In the genomic region with DNA sequence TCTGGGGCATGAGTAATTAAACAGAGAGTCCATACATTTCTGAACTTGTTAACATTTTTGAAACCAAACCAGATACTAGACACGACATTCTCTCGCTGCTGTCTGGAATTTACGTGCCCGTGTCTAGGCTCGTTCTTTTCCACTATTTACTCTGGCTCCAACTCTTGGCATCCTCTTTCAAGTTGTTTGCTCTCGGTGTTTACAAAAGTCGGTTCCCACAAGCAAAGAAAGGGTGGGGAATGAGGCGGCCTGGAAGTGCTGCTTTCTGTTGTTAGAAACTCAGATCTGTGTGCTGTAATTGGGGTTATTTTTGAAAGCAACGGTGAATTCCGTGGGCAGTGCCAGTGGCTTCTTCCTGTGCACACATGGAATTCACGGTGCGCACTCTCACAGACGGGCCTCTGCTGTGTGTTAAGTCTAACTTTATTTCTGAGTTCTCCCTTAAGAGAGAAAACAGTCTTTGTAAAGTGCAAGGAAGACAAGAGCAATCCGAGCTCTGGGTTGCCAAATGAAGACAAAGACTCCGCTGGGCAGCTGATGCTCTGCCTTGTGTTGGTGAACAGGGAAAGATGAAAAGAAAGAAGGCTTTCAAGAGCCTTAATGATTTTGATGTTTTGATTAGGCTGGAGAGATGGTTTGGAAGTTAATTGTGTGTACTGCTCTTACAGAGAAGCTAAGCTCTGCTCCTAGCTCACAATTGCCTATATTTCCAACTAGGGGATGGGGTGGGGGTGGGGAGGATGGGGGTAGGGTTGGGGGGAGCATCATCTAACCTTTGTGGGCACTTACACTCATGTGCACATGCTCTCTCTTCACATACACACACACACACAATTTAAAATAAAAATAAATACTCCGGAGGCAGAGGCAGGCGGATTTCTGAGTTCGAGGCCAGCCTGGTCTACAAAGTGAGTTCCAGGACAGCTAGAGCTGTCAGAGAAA, we compare ENCODE assay signal across 9 mouse cellular contexts.
DNase-seq lines count a peak whose midpoint lies in the region; ATAC-seq and TF ChIP-seq lines count a peak whose summit lies in the region.
"Had no signal": no experiment of that assay in that cellular context is flagged by ENCODE, and none has a peak within 500 bp of the region (broad histone marks: within the 10 kb centered on the region; RNA-seq: fewer than 3 reads in every experiment).

No protein-coding gene starts in this region.

- H3K4me3 ChIP-seq in intestine, embryonic 16.5 days (ENCODE audit: low read length), result no peak overlapping the region
- H3K4me3 ChIP-seq in intestine, embryonic 15.5 days (replicated peaks), result no peak overlapping the region
- H3K4me3 ChIP-seq in forebrain, embryonic 15.5 days, result no peak overlapping the region
- no peak overlapping the region for H3K4me3 ChIP-seq in lung, postnatal 0 days (ENCODE audit: low read depth, low read length)

- peak; percentile 9 for DNase-seq in embryo, embryonic 11 days
- peak; percentile 72 for DNase-seq in lung, postnatal 0 days (ENCODE audit: low spot score)
- no peak for DNase-seq in adrenal gland, postnatal 25 days
- no peak for DNase-seq in ovary, postnatal 10 days (ENCODE audit: low spot score)

- WGBS in intestine, embryonic 16.5 days, result 38% methylated on average over 18 of the region's 18 CpGs
- WGBS in intestine, embryonic 15.5 days, result 42% methylated on average over 18 of the region's 18 CpGs
- WGBS in forebrain, embryonic 15.5 days, result 34% methylated on average over 18 of the region's 18 CpGs
- WGBS in lung, postnatal 0 days, result 37% methylated on average over 18 of the region's 18 CpGs

- H3K27ac ChIP-seq in intestine, embryonic 16.5 days (ENCODE audit: low read length), result no peak overlapping the region; the same call in 1 of the 2 replicates
- no peak overlapping the region for H3K27ac ChIP-seq in intestine, embryonic 15.5 days
- H3K27ac ChIP-seq in forebrain, embryonic 15.5 days (replicated peaks), result peak overlapping the region; percentile 34; the same call in 1 of the 2 replicates
- peak overlapping the region; percentile 62; the same call in 1 of the 2 replicates for H3K27ac ChIP-seq in lung, postnatal 0 days (ENCODE audit: low read length)
- H3K27ac ChIP-seq: liver, embryonic 14.5 days had no signal

- H3K4me2 ChIP-seq in intestine, embryonic 16.5 days (ENCODE audit: low read depth, low read length), result 0 out of 2 replicates have a peak overlapping the region, but pooled peaks have one; percentile 20
- no peak overlapping the region; the same call in 1 of the 2 replicates for H3K4me2 ChIP-seq in intestine, embryonic 15.5 days (replicated peaks)
- H3K4me2 ChIP-seq in forebrain, embryonic 15.5 days (replicated peaks), result no peak overlapping the region
- H3K4me2 ChIP-seq in lung, postnatal 0 days (replicated peaks; ENCODE audit: low read depth, low read length), result peak overlapping the region; percentile 23; the same call in 1 of the 2 replicates

- H3K27me3 ChIP-seq in intestine, embryonic 16.5 days (replicated peaks; ENCODE audit: control insufficient read depth, insufficient read depth, low read length), result no peaks in the 10 kb centered on the region
- H3K27me3 ChIP-seq in intestine, embryonic 15.5 days (replicated peaks), result no peaks in the 10 kb centered on the region
- H3K27me3 ChIP-seq in forebrain, embryonic 15.5 days, result no peaks in the 10 kb centered on the region
- no peaks in the 10 kb centered on the region for H3K27me3 ChIP-seq in lung, postnatal 0 days (replicated peaks; ENCODE audit: insufficient read depth, low read length)

- no peak overlapping the region for H3K9ac ChIP-seq in intestine, embryonic 16.5 days (ENCODE audit: low read depth, low read length)
- H3K9ac ChIP-seq in intestine, embryonic 15.5 days, result no peak overlapping the region
- no peak overlapping the region for H3K9ac ChIP-seq in forebrain, embryonic 15.5 days (replicated peaks)
- H3K9ac ChIP-seq in lung, postnatal 0 days (replicated peaks; ENCODE audit: low read depth), result no peak overlapping the region
- H3K9ac ChIP-seq: liver, embryonic 14.5 days had no signal

- TF ChIP-seq CTCF in lung, postnatal 0 days (IDR thresholded peaks at IDR 0.05), result no peak

- H3K9me3 ChIP-seq in intestine, embryonic 16.5 days (ENCODE audit: control insufficient read depth, low read length), result no peaks in the 10 kb centered on the region
- no peaks in the 10 kb centered on the region for H3K9me3 ChIP-seq in intestine, embryonic 15.5 days
- H3K9me3 ChIP-seq in forebrain, embryonic 15.5 days, result no peaks in the 10 kb centered on the region
- no peaks in the 10 kb centered on the region for H3K9me3 ChIP-seq in lung, postnatal 0 days (ENCODE audit: low read length)

- no peaks in the 10 kb centered on the region for H3K36me3 ChIP-seq in intestine, embryonic 16.5 days (ENCODE audit: control insufficient read depth, insufficient read depth, low read length)
- H3K36me3 ChIP-seq in intestine, embryonic 15.5 days, result no peaks in the 10 kb centered on the region
- no peaks in the 10 kb centered on the region for H3K36me3 ChIP-seq in forebrain, embryonic 15.5 days
- no peaks in the 10 kb centered on the region for H3K36me3 ChIP-seq in lung, postnatal 0 days (ENCODE audit: insufficient read depth, low read length)

- peaks cover 6% of the 10 kb centered on the region; the same call in 1 of the 2 replicates for H3K4me1 ChIP-seq in intestine, embryonic 16.5 days (ENCODE audit: control insufficient read depth, insufficient read depth, low read length)
- H3K4me1 ChIP-seq in intestine, embryonic 15.5 days (replicated peaks), result no peaks in the 10 kb centered on the region
- H3K4me1 ChIP-seq in forebrain, embryonic 15.5 days, result peaks cover 6% of the 10 kb centered on the region; the same call in 1 of the 2 replicates
- no peaks in the 10 kb centered on the region for H3K4me1 ChIP-seq in lung, postnatal 0 days (ENCODE audit: insufficient read depth, low read depth, low read length)

- ATAC-seq in intestine, embryonic 16.5 days, result no peak
- no peak for ATAC-seq in intestine, embryonic 15.5 days
- ATAC-seq in forebrain, embryonic 15.5 days (replicated peaks), result 0 out of 2 replicates have a peak, but pooled peaks have one; percentile 32
- ATAC-seq in lung, postnatal 0 days, result peak; percentile 85
- no peak for ATAC-seq in erythroblast, adult 5-6 weeks (replicated peaks; ENCODE audit: low FRiP score, poor library complexity, severe bottlenecking)

- TF ChIP-seq EP300 in lung, postnatal 0 days (IDR thresholded peaks at IDR 0.05), result peak; percentile 95

Comparison
In these comparisons a context has a peak if more than half of its experiments do, and no peak if none do; other contexts are left out.
1. H3K4me2 ChIP-seq: peak in intestine, embryonic 16.5 days (single experiment) and lung, postnatal 0 days (single experiment); none in intestine, embryonic 15.5 days (single experiment) and forebrain, embryonic 15.5 days (single experiment).
2. ATAC-seq: peak in forebrain, embryonic 15.5 days (single experiment) and lung, postnatal 0 days (single experiment); none in intestine, embryonic 16.5 days (single experiment), intestine, embryonic 15.5 days (single experiment) and erythroblast, adult 5-6 weeks (single experiment).
3. H3K27ac ChIP-seq: peak in forebrain, embryonic 15.5 days (single experiment) and lung, postnatal 0 days (single experiment); none in intestine, embryonic 16.5 days (single experiment) and intestine, embryonic 15.5 days (single experiment).
4. DNase-seq: peak in embryo, embryonic 11 days (single experiment) and lung, postnatal 0 days (single experiment); none in adrenal gland, postnatal 25 days (single experiment) and ovary, postnatal 10 days (single experiment).